Mouse (Mus musculus) heart, adult 8-10 months (tissue): ENCODE measurements at regions not wholly inside any gene's neighbourhood (a gene's known extent, or its start where the extent isn't known, plus 50 kb on each side); places are given as distances from the start of the nearest gene placed in this dataset.

ENCODE experiments used
- DNase-seq: peaks from one replicate; pipeline ENCODE4 v3.0.0; 2022; ENCODE audit warnings: low spot score

GRCm38 (mm10) chr6:50713297-50713696 is 59.1 kb upstream of the Npvf start:
- no peak for DNase-seq

- no peak for DNase-seq
These were observed 64.4 kb upstream of the Npvf start for GRCm38 (mm10) chr6:50718631-50719030.

- peak; percentile 16 for DNase-seq
These were observed 66.1 kb upstream of the Npvf start for GRCm38 (mm10) chr6:50720346-50720745.

GRCm38 (mm10) chr6:50725640-50726039 is 71.4 kb upstream of the Npvf start:
- no peak for DNase-seq

- DNase-seq, result no peak
These were observed 71.9 kb upstream of the Npvf start for GRCm38 (mm10) chr6:50726166-50726591.

DNA sequence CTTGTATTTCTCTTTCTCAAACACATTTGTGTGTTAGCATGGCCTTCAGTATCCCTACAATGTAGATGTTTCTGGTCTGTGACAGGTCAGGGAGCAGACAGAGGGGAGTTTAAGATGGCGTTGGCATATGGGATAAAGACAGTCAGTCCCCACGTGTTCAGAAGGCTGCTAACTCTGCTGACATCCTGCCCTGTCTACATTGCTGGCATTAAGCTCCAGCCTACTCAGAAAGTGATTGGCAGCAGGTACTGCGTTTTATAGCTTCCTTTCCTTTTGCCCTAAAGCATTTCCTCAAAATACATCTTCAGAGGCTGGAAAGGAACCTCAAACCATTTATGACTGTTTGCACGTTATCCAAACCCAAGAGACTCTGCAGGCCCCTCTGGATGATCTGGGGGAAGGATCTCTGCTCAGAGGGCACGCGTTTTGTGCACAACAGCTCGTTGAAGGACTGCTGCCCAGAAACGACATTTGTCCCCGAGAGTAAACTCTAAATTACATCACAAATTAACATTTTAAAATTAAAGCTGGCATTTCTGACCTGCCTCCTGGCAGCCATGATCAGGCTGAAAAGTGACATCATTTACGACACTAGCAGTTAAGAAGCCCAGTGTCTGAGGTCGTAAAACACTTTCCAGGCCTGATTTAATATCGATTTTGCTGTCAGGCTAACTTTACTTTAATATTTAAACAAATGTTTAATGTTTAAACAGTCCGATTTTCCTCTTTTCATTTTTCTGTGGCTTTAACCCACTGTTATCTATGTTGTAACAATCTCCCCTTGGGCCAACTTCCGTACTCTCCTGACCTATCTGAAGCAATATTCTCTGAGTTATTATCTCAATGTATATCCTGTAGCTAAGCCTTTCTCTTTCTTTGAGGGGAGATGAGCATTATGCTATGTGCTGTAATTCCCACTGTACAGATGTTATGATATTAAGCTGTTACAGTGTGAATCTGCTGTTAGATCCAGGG is 76.8 kb upstream of the Npvf start:
- DNase-seq, result no peak

- DNase-seq, result no peak
These were observed 80.5 kb upstream of the Npvf start for GRCm38 (mm10) chr6:50734701-50735100.

GRCm38 (mm10) chr6:50735825-50736224 is 81.6 kb upstream of the Npvf start:
- DNase-seq, result no peak

DNA sequence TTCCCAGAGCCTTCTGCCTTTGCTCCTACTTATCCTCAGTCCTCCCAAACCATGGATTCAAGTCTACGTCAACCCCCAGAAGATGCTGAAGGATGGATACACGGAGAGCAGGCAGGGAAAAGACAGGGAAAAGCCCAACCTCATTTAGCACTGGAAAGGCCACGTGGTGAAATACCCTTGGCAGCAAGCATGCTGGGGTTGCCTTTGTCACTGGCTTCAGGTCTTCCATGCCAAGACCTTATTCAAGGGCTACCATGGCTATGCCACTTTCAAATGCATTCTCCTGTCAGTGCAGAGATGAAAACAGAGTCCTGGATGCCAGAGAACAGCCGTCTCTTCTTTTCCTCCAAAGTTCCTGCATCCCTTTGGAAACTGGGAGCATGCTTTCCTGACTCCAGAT is 87.8 kb upstream of the Npvf start:
- no peak for DNase-seq

- no peak for DNase-seq
These were observed 90.4 kb upstream of the Npvf start for GRCm38 (mm10) chr6:50744462-50745166.

DNA sequence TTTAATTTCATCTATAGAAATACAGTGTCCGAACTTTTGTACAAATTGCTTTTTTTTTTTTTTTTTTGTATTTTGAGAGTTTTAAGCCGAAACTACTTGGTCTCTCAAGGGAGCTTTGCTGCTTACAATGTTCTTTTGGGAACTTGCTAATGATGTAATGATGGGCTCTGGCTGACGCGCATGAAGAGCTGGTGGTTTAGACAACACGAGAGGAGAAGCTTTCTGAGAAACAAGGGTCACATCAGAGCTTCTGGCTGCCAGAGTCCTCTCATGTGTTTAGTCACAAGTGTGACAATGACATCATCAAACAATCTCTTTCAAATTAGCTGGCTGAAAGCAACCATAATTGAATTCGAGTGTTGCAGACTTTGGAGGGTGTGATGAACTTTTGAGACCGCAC is 98.9 kb upstream of the Npvf start:
- no peak for DNase-seq

- DNase-seq, result no peak
These were observed 100.5 kb upstream of the Npvf start for GRCm38 (mm10) chr6:50754786-50755185.

DNA sequence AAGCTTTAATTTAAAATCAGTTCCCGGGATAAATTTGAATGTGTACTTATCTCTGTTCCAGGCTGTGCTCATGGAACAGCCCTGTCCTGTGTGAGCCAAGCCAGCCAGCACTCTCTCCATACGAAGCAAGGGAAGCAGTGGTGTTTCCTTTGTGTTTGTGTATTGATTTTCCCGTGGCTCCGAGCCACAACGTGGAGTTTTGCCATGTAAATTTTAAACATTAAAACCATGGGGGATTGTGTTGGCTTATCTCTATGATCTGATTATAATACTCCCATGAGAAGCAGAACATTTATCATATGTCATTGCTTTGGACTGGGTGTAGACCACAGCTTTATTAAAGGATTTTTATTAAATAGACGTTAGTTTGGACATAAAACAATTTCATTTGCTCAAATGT is 106.1 kb upstream of the Npvf start:
- DNase-seq, result no peak

GRCm38 (mm10) chr6:50763121-50763520 is 108.9 kb upstream of the Npvf start:
- DNase-seq, result no peak

DNA sequence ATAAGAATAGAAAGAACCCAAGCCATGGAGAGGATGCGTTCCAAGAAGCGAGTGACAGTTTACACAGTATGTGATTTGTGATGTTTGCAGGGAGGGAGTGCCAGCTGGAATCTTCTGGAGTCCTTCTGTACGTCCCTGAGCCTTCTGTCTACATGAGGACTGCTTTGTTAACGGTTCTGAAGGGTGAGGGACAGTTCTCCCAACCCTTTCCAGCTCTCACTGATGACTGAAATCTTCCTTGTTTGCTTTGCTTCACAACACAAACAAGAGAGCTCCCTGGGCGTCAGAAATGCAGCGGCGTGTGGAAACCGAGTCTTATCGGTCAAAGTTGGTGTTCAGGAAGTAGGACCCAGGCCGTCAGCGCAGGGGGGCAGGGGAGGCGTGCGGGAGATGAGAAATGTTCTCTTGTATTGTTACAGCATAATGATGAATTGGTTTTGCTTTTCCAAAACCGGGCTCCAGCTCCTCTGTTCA is 112.2 kb upstream of the Npvf start:
- DNase-seq, result no peak

GRCm38 (mm10) chr6:50767126-50767525 is 112.9 kb upstream of the Npvf start:
- no peak for DNase-seq

DNA sequence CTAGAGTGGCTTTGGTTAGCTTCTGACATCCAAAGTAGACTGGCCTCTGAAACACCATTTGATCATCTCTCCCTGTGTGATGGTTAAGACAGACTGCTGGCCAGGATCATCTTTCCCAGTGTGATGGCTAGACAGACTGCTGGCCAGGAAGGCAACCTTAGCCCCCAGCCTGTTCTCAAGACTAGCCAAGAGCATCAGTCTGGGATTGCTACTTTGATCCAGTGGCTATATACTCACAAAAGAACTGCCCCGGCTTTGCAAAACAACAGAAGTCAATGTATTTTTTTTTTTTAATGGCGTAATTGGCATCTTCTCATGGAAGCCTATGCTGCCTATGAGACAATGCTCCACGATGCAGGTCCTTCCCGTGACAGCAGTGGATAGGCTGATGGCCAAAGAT is 113.6 kb upstream of the Npvf start:
- DNase-seq, result no peak

DNA sequence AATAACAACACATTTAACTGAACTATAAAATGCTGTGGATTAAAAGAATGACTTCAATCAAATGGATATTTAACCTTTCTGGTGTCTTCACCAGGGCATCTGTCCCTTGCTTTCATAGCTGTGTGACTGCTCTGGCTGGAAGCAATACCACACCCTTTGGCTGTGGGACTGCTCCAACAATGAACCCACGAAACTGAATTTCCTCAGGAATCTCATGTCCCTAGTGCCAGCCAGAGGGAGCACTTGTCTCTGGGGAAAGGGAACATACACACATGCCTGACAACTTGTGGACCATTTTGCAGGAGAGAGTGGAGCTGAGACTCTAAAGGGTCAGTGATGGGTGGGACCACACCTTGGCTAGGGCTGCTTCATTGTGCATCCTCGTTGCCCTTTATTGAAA is 114.9 kb upstream of the Npvf start:
- DNase-seq, result no peak

- DNase-seq, result no peak
These were observed 116.2 kb upstream of the Npvf start for GRCm38 (mm10) chr6:50770481-50770880.

GRCm38 (mm10) chr6:50775637-50776036 is 121.4 kb upstream of the Npvf start:
- no peak for DNase-seq

GRCm38 (mm10) chr6:50776236-50776832 is 122.1 kb upstream of the Npvf start:
- no peak for DNase-seq

DNA sequence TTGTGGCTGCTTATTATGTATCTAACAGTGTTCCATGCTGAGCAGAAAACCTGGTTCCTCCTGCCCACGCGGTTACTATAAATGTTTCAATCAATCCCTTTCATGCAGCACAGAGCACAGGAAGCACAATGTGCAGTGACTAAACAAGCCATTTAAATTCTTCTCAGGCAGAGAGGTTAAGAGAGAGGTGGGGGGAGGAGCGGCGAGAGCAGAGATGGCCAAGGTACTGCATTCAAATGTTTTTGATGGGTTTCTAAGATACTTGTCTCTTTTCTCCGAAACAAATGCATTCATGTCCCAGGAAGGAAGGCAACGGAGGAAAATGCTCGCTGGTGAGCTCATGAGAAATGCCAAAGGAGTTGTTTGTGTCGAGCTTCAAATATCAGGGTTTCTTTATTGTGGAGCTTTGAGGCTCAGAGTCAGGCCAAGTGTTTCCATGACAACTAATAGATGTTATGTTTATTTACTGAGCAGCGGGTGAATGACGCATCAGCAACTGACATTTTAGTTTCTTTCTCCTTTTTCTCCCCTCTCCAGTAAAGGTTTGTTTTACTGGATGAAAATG is 122.8 kb upstream of the Npvf start:
- DNase-seq, result no peak
